Mouse (Mus musculus): ENCODE data around the gene Ttc16. TPM values are rescaled to one million over a fixed set of nuclear protein-coding genes. Genes with fewer than 3 reads are reported as not detected.

The Ttc16 gene
- polyA plus RNA-seq, 1 experiment: 132 TPM

DNA sequence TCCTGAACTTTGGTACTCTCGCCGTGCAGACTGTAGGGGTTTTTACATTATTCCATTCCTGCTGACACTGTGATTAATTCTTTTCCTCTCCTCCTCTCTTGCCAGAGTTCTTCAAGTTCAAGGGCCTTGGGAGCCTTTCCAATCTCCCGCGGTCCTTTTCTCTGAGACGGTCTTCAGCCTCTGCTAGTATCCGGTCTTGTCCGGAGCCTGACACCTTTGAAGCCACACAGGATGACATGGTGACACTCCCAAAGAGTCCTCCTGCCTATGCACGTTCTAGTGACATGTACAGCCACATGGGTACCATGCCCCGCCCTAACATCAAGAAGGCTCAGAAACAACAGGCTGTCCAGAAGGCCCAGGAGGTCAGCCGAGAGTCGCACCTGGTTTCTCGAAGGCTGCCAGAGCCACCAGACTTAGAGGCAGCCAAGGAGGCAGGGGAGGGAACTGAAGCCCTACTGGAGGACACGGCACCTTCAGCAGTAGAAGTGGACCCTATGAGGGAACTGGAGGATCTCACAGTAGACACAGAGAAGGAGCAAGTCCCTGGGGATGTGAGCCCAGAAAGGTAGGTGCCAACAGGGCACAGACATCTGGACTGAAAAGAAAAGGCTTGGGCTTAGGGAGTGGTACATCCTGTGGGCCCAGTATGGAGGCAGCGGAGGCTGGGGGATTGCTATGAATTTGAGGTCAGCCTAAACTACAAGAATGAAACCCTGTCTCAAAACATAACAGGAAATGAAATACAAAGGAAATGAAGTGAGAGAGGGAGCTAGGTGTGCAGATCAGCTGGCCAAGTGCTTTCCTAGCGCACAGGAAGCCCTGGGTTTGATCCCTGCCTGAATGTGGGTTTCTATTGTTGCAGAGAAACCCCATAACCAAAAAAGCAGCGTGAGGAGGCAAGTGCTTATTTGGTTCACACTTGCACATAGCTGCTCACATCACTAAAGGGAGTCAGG, 50.3 kb downstream of the Ttc16 start:
- H3K27me3 ChIP-seq (ENCODE audit: control insufficient read depth, insufficient read depth, low read length): no peaks in the 10 kb centered on the region
- H3K4me3 ChIP-seq (ENCODE audit: control insufficient read depth, low read depth, low read length): no peak overlapping the region
- TF ChIP-seq CTCF (IDR thresholded peaks at IDR 0.05; ENCODE audit: control insufficient read depth, insufficient read depth, insufficient replicate concordance, low read depth, low read length) (no peak), POLR2A (IDR thresholded peaks at IDR 0.05; ENCODE audit: control insufficient read depth, low read depth, low read length) (no peak)
- H3K36me3 ChIP-seq (ENCODE audit: control insufficient read depth, insufficient read depth, low read length): no peaks in the 10 kb centered on the region
- H3K27ac ChIP-seq (ENCODE audit: control insufficient read depth, insufficient read depth, low read depth, low read length): no peak overlapping the region
- H3K4me1 ChIP-seq (ENCODE audit: control insufficient read depth, insufficient read depth, low read length): peaks cover 6% of the 10 kb centered on the region

DNA sequence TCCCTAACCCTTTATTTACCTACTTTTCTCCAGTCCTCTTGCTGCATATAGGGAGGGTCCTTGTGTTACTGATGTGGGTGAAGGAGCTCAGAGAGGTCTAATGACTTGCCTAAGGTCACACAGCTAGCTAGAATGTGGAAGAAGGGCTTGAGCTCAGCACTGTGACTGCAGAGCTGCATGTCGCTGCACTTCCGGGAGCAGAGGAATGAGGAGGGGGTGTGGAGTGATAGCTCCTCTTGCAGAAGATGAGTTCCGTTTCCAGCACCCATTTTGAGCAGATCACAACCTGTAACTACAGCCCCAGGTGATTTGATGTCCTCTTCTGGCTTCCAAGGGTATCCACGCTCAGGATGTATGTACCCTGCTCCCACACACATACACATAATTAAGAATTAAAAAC, 51.3 kb downstream of the Ttc16 start:
- Histone ChIP-seq H3K27ac (ENCODE audit: control insufficient read depth, insufficient read depth, low read depth, low read length) (no peak overlapping the region), H3K36me3 (ENCODE audit: control insufficient read depth, insufficient read depth, low read length) (no peaks in the 10 kb centered on the region), H3K27me3 (ENCODE audit: control insufficient read depth, insufficient read depth, low read length) (no peaks in the 10 kb centered on the region), H3K4me3 (ENCODE audit: control insufficient read depth, low read depth, low read length) (no peak overlapping the region), H3K4me1 (ENCODE audit: control insufficient read depth, insufficient read depth, low read length) (peaks cover 6% of the 10 kb centered on the region)
- no peak for TF ChIP-seq POLR2A (IDR thresholded peaks at IDR 0.05; ENCODE audit: control insufficient read depth, low read depth, low read length)
- TF ChIP-seq CTCF (IDR thresholded peaks at IDR 0.05; ENCODE audit: control insufficient read depth, insufficient read depth, insufficient replicate concordance, low read depth, low read length): no peak

DNA sequence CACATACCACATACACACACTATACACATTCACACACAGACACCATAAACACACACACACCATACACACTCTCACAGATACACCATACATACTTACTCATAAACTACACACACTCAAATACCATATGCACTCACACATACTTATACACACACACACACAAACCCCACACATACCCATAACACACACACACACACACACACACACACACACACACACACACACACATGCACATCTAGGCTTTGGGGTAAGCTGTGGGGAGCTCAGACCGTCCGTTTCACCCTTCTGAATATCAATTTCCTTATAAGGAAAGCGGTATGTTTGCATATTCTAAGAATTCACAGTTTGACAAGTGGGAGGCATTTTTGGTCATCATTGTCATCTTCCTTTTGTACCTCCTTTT, 52.9 kb downstream of the Ttc16 start:
- Histone ChIP-seq H3K4me1 (ENCODE audit: control insufficient read depth, insufficient read depth, low read length) (no peaks in the 10 kb centered on the region), H3K36me3 (ENCODE audit: control insufficient read depth, insufficient read depth, low read length) (no peaks in the 10 kb centered on the region), H3K27ac (ENCODE audit: control insufficient read depth, insufficient read depth, low read depth, low read length) (no peak overlapping the region), H3K4me3 (ENCODE audit: control insufficient read depth, low read depth, low read length) (no peak overlapping the region), H3K27me3 (ENCODE audit: control insufficient read depth, insufficient read depth, low read length) (no peaks in the 10 kb centered on the region)
- TF ChIP-seq CTCF (IDR thresholded peaks at IDR 0.05; ENCODE audit: control insufficient read depth, insufficient read depth, insufficient replicate concordance, low read depth, low read length): no peak
- TF ChIP-seq POLR2A (IDR thresholded peaks at IDR 0.05; ENCODE audit: control insufficient read depth, low read depth, low read length): no peak

DNA sequence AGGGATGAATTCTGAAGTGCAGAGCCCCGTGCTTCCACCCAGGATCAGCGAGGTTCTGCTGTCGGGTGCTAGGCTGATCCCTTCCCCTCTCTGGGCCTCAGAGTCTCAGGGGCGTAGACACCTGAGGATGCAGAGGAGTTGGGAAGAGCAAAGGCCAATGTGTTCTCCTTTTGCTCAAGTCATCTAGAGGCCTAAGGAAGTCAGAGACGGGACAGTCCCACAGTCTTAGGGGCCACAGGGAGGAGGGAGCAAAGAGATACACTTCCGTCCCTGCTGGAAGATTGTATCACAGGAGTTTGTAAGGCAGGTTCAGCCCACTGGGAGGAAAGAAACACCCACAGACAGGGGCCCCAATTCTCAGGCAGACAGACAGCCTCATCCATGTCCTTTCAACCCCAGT, 53.4 kb downstream of the Ttc16 start:
- no peaks in the 10 kb centered on the region for H3K27me3 ChIP-seq (ENCODE audit: control insufficient read depth, insufficient read depth, low read length)
- H3K4me3 ChIP-seq (ENCODE audit: control insufficient read depth, low read depth, low read length): no peak overlapping the region
- TF ChIP-seq POLR2A (IDR thresholded peaks at IDR 0.05; ENCODE audit: control insufficient read depth, low read depth, low read length) (no peak), CTCF (IDR thresholded peaks at IDR 0.05; ENCODE audit: control insufficient read depth, insufficient read depth, insufficient replicate concordance, low read depth, low read length) (no peak)
- H3K27ac ChIP-seq (ENCODE audit: control insufficient read depth, insufficient read depth, low read depth, low read length): no peak overlapping the region
- no peaks in the 10 kb centered on the region for H3K4me1 ChIP-seq (ENCODE audit: control insufficient read depth, insufficient read depth, low read length)
- H3K36me3 ChIP-seq (ENCODE audit: control insufficient read depth, insufficient read depth, low read length): no peaks in the 10 kb centered on the region

DNA sequence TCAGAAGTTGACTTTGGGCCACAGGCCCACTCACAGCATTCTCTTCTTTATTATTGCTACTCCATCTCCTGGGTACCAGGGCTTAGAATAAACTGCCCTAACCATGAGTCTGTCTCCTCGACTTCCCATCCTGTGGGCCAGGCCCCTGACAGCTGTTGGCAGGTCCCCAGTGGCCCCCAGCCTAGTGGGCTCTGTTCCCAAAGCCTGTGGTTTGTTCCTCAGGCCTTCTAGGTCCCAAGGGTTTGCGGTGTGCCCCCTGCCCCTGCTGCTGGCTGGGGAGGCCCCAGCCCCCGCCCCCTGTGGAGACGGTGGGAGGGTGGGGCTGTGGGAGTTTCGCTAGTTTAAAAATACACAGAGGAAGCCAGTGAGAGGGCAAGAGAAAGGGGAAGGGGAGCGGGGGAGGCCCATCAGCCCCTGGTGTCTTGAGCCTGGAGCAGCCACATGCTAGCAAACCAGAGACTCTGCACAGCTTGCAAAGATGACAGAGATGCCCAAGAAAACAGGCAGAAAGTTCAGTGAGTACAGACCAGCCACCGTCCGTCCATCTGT, 54.7 kb downstream of the Ttc16 start, which contains the start of gene Sh2d3c:
TSS of gene Sh2d3c (plus strand) at position 375 of the 549 bp plus-strand sequence.
- no peaks in the 10 kb centered on the region for H3K27me3 ChIP-seq (ENCODE audit: control insufficient read depth, insufficient read depth, low read length)
- no peak within 1 kb of the TSS for H3K4me3 ChIP-seq (ENCODE audit: control insufficient read depth, low read depth, low read length)
- TF ChIP-seq CTCF (IDR thresholded peaks at IDR 0.05; ENCODE audit: control insufficient read depth, insufficient read depth, insufficient replicate concordance, low read depth, low read length): no peak
- no peak for TF ChIP-seq POLR2A (IDR thresholded peaks at IDR 0.05; ENCODE audit: control insufficient read depth, low read depth, low read length)
- no peaks in the 10 kb centered on the region for H3K4me1 ChIP-seq (ENCODE audit: control insufficient read depth, insufficient read depth, low read length)
- H3K36me3 ChIP-seq (ENCODE audit: control insufficient read depth, insufficient read depth, low read length): no peaks in the 10 kb centered on the region
- H3K27ac ChIP-seq (ENCODE audit: control insufficient read depth, insufficient read depth, low read depth, low read length): no peak within 1 kb of the TSS

DNA sequence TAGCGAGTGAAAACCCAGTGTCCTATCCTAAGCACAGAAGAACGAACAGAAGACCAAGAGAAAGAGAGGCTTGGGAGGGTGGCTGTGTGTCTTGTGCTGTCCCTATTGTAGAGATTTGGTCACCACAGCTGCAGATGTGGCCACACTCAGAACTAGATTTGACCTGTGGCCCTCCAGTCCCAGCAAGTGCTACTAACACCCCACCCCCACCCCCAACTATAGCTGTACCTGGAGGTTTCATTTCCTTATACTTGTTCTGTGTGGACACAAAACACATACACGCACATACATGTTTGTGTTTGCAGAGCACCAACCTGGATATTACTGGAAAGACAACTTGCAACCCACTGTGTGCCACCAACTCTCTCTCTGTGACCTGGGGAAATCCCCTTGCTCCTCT, 55.4 kb downstream of the Ttc16 start:
- no peak overlapping the region for H3K4me3 ChIP-seq (ENCODE audit: control insufficient read depth, low read depth, low read length)
- TF ChIP-seq CTCF (IDR thresholded peaks at IDR 0.05; ENCODE audit: control insufficient read depth, insufficient read depth, insufficient replicate concordance, low read depth, low read length): no peak
- no peak for TF ChIP-seq POLR2A (IDR thresholded peaks at IDR 0.05; ENCODE audit: control insufficient read depth, low read depth, low read length)
- no peaks in the 10 kb centered on the region for H3K4me1 ChIP-seq (ENCODE audit: control insufficient read depth, insufficient read depth, low read length)
- H3K27me3 ChIP-seq (ENCODE audit: control insufficient read depth, insufficient read depth, low read length): no peaks in the 10 kb centered on the region
- H3K36me3 ChIP-seq (ENCODE audit: control insufficient read depth, insufficient read depth, low read length): no peaks in the 10 kb centered on the region; the same call in 1 of the 2 replicates
- H3K27ac ChIP-seq (ENCODE audit: control insufficient read depth, insufficient read depth, low read depth, low read length): no peak overlapping the region

DNA sequence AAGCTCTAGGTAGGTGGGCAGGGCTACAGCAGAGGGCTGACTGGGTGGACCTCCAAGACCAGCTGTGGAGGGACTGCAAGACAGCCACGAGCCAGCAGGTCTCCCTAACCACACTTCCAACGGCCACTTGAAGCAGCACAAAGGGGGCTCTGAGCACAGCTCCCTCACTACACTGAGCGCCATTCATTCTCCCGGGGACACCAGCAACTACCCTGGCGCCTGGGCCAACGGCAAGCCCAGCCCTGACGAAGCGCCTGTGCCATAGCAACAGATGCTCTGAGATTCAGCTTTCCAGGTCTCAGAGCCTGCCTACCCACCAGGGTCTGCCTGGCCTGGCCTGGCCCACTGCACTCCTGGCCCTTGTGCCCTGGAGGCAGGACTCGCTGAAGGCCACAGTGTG, 56.7 kb downstream of the Ttc16 start:
- no peaks in the 10 kb centered on the region; the same call in 1 of the 2 replicates for H3K36me3 ChIP-seq (ENCODE audit: control insufficient read depth, insufficient read depth, low read length)
- H3K27ac ChIP-seq (ENCODE audit: control insufficient read depth, insufficient read depth, low read depth, low read length): no peak overlapping the region
- H3K4me1 ChIP-seq (ENCODE audit: control insufficient read depth, insufficient read depth, low read length): peaks cover 9% of the 10 kb centered on the region
- H3K27me3 ChIP-seq (ENCODE audit: control insufficient read depth, insufficient read depth, low read length): no peaks in the 10 kb centered on the region
- no peak overlapping the region for H3K4me3 ChIP-seq (ENCODE audit: control insufficient read depth, low read depth, low read length)
- no peak for TF ChIP-seq CTCF (IDR thresholded peaks at IDR 0.05; ENCODE audit: control insufficient read depth, insufficient read depth, insufficient replicate concordance, low read depth, low read length)
- TF ChIP-seq POLR2A (IDR thresholded peaks at IDR 0.05; ENCODE audit: control insufficient read depth, low read depth, low read length): no peak

Data from testis, adult 2 months (tissue).